Mouse (Mus musculus) megakaryocyte, embryonic 14.5 days (primary cell): ENCODE results near the gene Mov10l1.

ENCODE experiments used
- FLI1 ChIP-seq: IDR thresholded peaks from 2 replicates; pipeline ENCODE4 v1.6.1; 2012; ENCODE audit warnings: low read length, inconsistent platforms, mixed read lengths
- GATA1 ChIP-seq: IDR thresholded peaks from 3 replicates; pipeline ENCODE4 v1.6.1; 2012; ENCODE audit warnings: mixed read lengths, low read length, inconsistent platforms, borderline replicate concordance

GRCm38 (mm10) chr15:88946851-88947250, 35.9 kb upstream of the Mov10l1 start:
- TF ChIP-seq GATA1 (no peak), FLI1 (no peak)
